Mouse (Mus musculus) heart, embryonic 14.5 days (tissue): ENCODE results near the gene Rplp2. TPM values are rescaled to one million over a fixed set of nuclear protein-coding genes. Genes with fewer than 3 reads are reported as not detected.

ENCODE experiments used
- ATAC-seq: fragments of 200-750 bp; cut with Nextera tagmentation; 2 replicates; pipeline ENCODE4 v1.8.0; 2017; ENCODE audit warnings: low read depth, moderate TSS enrichment; ENCODE audit not compliant: insufficient number of reproducible peaks, insufficient read depth, low FRiP score
- H3K27ac ChIP-seq, 2 experiments: fragments of 200-500 bp in 1 of 2; fragments of 300-500 bp in 1 of 2; sonication (generic) in 1 of 2; replicated peaks in 1 of 2; 2 replicates each; pipeline ENCODE4 v1.5.1; 2012 to 2014; ENCODE audit warnings: low read depth in 2 of 2, low read length in 2 of 2, control low read depth in 1 of 2, mild to moderate bottlenecking in 1 of 2, mixed read lengths in 1 of 2; ENCODE audit not compliant: control insufficient read depth in 1 of 2, insufficient read depth in 1 of 2
- H3K27me3 ChIP-seq: fragments of 300-500 bp; sonication (generic); 2 replicates; pipeline ENCODE4 v1.6.1; 2014; ENCODE audit warnings: mild to moderate bottlenecking, low read length, control low read depth; ENCODE audit not compliant: control insufficient read depth, insufficient read depth
- H3K36me3 ChIP-seq: fragments of 300-500 bp; sonication (generic); 2 replicates; pipeline ENCODE4 v1.6.1; 2014; ENCODE audit warnings: mild to moderate bottlenecking, control low read depth, low read length, mixed read lengths; ENCODE audit not compliant: control insufficient read depth, insufficient read depth
- H3K4me1 ChIP-seq, 2 experiments: fragments of 200-500 bp in 1 of 2; fragments of 300-500 bp in 1 of 2; sonication (generic) in 1 of 2; 2 replicates each; pipeline ENCODE4 v1.6.1; 2012 to 2014; ENCODE audit warnings: low read length in 2 of 2, control low read depth in 1 of 2, mixed read lengths in 1 of 2; ENCODE audit not compliant: control insufficient read depth in 2 of 2, insufficient read depth in 2 of 2
- H3K4me2 ChIP-seq: fragments of 300-500 bp; sonication (generic); 2 replicates; pipeline ENCODE4 v1.6.1; 2014; ENCODE audit warnings: mild to moderate bottlenecking, low read length
- H3K4me3 ChIP-seq, 2 experiments: fragments of 200-500 bp in 1 of 2; fragments of 300-500 bp in 1 of 2; sonication (generic) in 1 of 2; 2 replicates each; pipeline ENCODE4 v1.5.1; 2012 to 2014; ENCODE audit warnings: low read length in 2 of 2, mild to moderate bottlenecking in 2 of 2, control low read depth in 1 of 2, low read depth in 1 of 2, moderate library complexity in 1 of 2; ENCODE audit not compliant: control insufficient read depth in 1 of 2, insufficient read depth in 1 of 2
- H3K9ac ChIP-seq: fragments of 300-500 bp; sonication (generic); 2 replicates; pipeline ENCODE4 v1.6.1; 2014; ENCODE audit warnings: mild to moderate bottlenecking, low read length
- H3K9me3 ChIP-seq: fragments of 300-500 bp; sonication (generic); 2 replicates; pipeline ENCODE4 v1.6.1; 2016; ENCODE audit warnings: low read length, control low read depth; ENCODE audit not compliant: control insufficient read depth
- WGBS: fragments of 180-500 bp; shearing (Covaris S2); extraction: QIAGEN DNeasy Blood & Tissue Kit; methylation state at CpG from one replicate; pipeline ENCODE4 v1.1.7; 2014; 5-methylcytosine and 5-hydroxymethylcytosine counted together
- polyA plus RNA-seq: library from polyadenylated mRNA; unstranded; fragments of >200 nt; fragmentation: Nextera tagmentation; extraction: Ambion mirVana; gene quantifications from 2 replicates; pipeline ENCODE4 v1.2.1, GENCODE M21; 2014

The Rplp2 gene
- polyA plus RNA-seq, 1 experiment from 2014 or later, result 975 TPM

- Histone ChIP-seq H3K36me3 (peaks cover 34% of the 10 kb centered on the region), H3K9me3 (no peaks in the 10 kb centered on the region), H3K4me2 (no peak overlapping the region), H3K27me3 (no peaks in the 10 kb centered on the region), H3K4me1 (peaks cover 33 to 46% of the 10 kb centered on the region in 2 experiments), H3K4me3 (no peak overlapping the region), H3K9ac (no peak overlapping the region), H3K27ac (no peak overlapping the region)
- no peak for ATAC-seq
- WGBS, result 92% methylated on average over 19 of the region's 19 CpGs
Measured at GRCm38 (mm10) chr7:141431434-141432185, 15.6 kb upstream of the Rplp2 start.

- peaks cover 38 to 49% of the 10 kb centered on the region in 2 experiments for H3K4me1 ChIP-seq
- WGBS, result 77% methylated on average over 8 of the region's 8 CpGs
Measured at GRCm38 (mm10) chr7:141432186-141432611, 15.0 kb upstream of the Rplp2 start.

GRCm38 (mm10) chr7:141432741-141433516, 14.2 kb upstream of the Rplp2 start:
- Histone ChIP-seq H3K4me3 (no peak overlapping the region), H3K4me2 (no peak overlapping the region), H3K4me1 (peaks cover 38 to 52% of the 10 kb centered on the region in 2 experiments), H3K27ac (no peak overlapping the region), H3K9ac (no peak overlapping the region), H3K36me3 (peaks cover 34% of the 10 kb centered on the region), H3K9me3 (no peaks in the 10 kb centered on the region), H3K27me3 (no peaks in the 10 kb centered on the region)
- no peak for ATAC-seq
- WGBS, result 88% methylated on average over 6 of the region's 6 CpGs

More at GRCm38 (mm10) chr7:141432186-141432611, 15.0 kb upstream of the Rplp2 start:
- H3K4me2 ChIP-seq, result no peak overlapping the region
- peaks cover 34% of the 10 kb centered on the region for H3K36me3 ChIP-seq
- no peak for ATAC-seq
- H3K9ac ChIP-seq, result no peak overlapping the region
- H3K4me3 ChIP-seq, result no peak overlapping the region
- H3K27me3 ChIP-seq, result no peaks in the 10 kb centered on the region
- no peak overlapping the region for H3K27ac ChIP-seq
- H3K9me3 ChIP-seq, result no peaks in the 10 kb centered on the region

- H3K36me3 ChIP-seq, result peaks cover 43% of the 10 kb centered on the region
- H3K27ac ChIP-seq, result no peak overlapping the region
- H3K4me2 ChIP-seq, result peak overlapping the region; percentile 81
- ATAC-seq, result no peak
- peak overlapping the region; percentile 50 to 58 for H3K4me3 ChIP-seq
- peaks cover 34 to 47% of the 10 kb centered on the region in 2 experiments for H3K4me1 ChIP-seq
- WGBS, result 78% methylated on average over 15 of the region's 15 CpGs
- H3K27me3 ChIP-seq, result no peaks in the 10 kb centered on the region
- peak overlapping the region; percentile 73 for H3K9ac ChIP-seq
- H3K9me3 ChIP-seq, result no peaks in the 10 kb centered on the region
Measured at GRCm38 (mm10) chr7:141433517-141434400, 13.4 kb upstream of the Rplp2 start.

GRCm38 (mm10) chr7:141434464-141434863, 12.7 kb upstream of the Rplp2 start:
- ATAC-seq, result no peak

GRCm38 (mm10) chr7:141435129-141435855, 11.9 kb upstream of the Rplp2 start:
- 3% methylated on average over 17 of the region's 17 CpGs for WGBS
- H3K9ac ChIP-seq, result peak overlapping the region; percentile 73
- no peaks in the 10 kb centered on the region for H3K9me3 ChIP-seq
- peaks cover 55% of the 10 kb centered on the region for H3K36me3 ChIP-seq
- peak overlapping the region in 1 of 2 experiments; percentile 61; a peak in 2 of 4 replicates for H3K27ac ChIP-seq
- H3K4me1 ChIP-seq, result peaks cover 21 to 32% of the 10 kb centered on the region in 2 experiments
- peak overlapping the region; percentile 50 to 58 for H3K4me3 ChIP-seq
- H3K4me2 ChIP-seq, result peak overlapping the region; percentile 81
- no peaks in the 10 kb centered on the region for H3K27me3 ChIP-seq
- peak; percentile 12; the same call in 1 of the 2 replicates for ATAC-seq

More at GRCm38 (mm10) chr7:141434464-141434863, 12.7 kb upstream of the Rplp2 start:
- H3K4me2 ChIP-seq, result peak overlapping the region; percentile 81
- peaks cover 50% of the 10 kb centered on the region for H3K36me3 ChIP-seq
- H3K4me1 ChIP-seq, result peaks cover 28 to 40% of the 10 kb centered on the region in 2 experiments
- peak overlapping the region; percentile 73 for H3K9ac ChIP-seq
- no peaks in the 10 kb centered on the region for H3K9me3 ChIP-seq
- WGBS, result 20% methylated on average over 8 of the region's 8 CpGs
- H3K27me3 ChIP-seq, result no peaks in the 10 kb centered on the region
- H3K4me3 ChIP-seq, result peak overlapping the region; percentile 50 to 58
- H3K27ac ChIP-seq, result peak overlapping the region in 1 of 2 experiments; percentile 61; a peak in 1 of 4 replicates
